Mouse (Mus musculus): ENCODE data around the gene Ninj1. TPM values are rescaled to one million over a fixed set of nuclear protein-coding genes. Genes with fewer than 3 reads are reported as not detected.

The Ninj1 gene
- total RNA-seq, 2 experiments from 2014 or later = 77.3 to 79.6 TPM

DNA sequence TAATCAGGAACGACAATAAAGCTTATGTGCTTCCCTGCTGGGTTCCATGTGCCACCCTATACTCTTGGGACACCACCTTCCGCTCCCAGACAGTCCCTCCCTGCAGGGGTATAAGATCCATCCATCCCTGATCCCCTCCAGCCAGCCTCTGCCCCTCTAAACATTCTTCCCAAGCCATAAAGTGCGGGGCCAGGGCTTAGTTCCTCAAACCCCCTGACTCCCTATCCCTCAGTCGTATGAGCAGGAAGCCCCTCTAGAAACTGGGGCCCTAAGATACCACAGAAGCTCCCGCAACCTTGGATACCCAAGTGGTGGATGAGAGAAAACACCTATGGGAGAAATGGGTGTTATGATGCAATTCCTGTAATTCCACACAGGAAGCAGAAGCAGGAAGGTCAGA is 8.9 kb downstream of the Ninj1 start:
- DNase-seq = no peak

DNA sequence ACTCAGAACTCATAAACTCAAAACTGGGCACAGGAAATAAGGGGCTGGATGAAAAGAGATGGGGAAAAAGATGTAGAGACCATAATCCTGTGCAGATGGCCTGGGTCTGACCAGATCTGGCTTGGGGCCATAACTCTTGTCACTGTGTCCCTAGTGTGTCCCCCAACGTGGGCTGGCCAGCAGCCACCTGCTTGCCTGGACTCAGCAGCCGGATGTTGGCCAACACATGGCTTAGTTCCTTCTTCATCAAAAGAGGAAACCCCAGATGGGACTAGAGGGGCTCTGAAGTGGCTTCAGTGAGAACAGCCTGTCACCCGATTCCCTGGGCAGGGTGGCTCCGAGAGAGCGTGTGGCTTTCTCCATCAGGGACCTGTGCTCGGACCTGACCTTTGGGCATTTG is 9.5 kb downstream of the Ninj1 start:
- DNase-seq = peak; percentile 32

DNA sequence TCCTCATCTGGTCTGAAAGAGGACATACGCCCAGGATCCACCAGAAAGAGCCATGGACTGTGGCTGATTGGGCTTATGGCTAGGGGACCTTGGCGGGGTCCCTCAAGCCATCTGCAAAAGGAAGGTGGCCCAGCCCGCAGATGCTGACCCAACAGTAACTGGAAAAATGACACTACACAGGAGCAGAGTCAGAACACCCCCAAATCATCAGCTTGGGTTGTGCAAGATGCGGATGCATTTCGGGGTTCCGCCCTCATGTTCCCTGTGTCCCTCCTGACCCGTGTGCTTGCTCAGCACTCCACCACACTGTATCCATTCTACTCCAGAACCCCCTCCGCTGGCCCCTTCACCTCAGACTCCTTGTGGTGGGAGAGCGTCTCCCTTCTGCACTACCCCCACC is 11.4 kb downstream of the Ninj1 start:
- DNase-seq = no peak

- DNase-seq = no peak
Measured at GRCm38 (mm10) chr13:49199891-49200290, 12.6 kb downstream of the Ninj1 start.

GRCm38 (mm10) chr13:49200688-49201087 is 13.4 kb downstream of the Ninj1 start:
- DNase-seq = no peak

DNA sequence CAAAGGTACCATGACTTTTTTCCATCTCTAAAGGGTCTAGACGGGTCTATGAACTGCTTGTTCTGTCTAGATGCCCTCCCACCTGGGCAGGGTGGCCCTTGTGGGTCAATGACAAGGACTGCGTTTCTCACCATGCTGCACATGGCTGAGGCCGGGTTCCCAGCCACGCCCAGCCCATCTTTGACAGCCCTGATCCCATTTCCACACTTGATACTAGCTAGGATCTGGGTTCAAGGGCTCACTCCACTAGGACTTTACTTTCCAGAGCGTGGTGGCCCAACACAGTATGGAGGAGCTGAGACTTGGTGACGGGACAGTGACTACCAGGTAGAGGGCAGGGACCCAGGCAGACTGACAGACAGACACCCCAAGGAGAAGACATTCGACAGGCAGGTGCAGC is 15.3 kb downstream of the Ninj1 start:
- no peak for DNase-seq

- peak; percentile 93 for DNase-seq
Measured at GRCm38 (mm10) chr13:49205381-49205998, 18.2 kb downstream of the Ninj1 start.

DNA sequence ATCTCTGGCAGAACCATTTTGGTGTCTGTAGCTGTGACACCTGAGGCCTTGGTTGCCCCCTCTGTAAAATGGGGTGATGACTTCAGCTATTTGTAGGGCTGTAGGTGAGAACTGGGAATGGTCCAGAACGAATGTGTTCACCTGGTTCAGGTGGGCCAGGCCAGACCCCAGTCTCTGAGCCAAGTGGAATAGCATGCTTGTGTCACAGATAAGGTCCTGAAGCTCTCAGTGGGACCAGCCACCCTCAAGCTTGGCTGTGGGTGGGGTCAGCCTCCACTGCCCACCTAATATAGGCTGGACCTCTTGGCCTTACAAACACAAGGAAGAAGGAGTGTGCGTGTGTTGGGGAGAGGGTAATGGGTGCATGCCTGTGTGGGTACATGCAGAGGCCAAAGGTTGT is 19.1 kb downstream of the Ninj1 start:
- DNase-seq = no peak

GRCm38 (mm10) chr13:49209306-49209705 is 22.0 kb downstream of the Ninj1 start:
- DNase-seq = no peak

GRCm38 (mm10) chr13:49212711-49213500 is 25.6 kb downstream of the Ninj1 start:
- DNase-seq = no peak

- peak; percentile 77 for DNase-seq
Measured at GRCm38 (mm10) chr13:49213531-49213932, 26.2 kb downstream of the Ninj1 start.

- DNase-seq = no peak
Measured at GRCm38 (mm10) chr13:49214454-49214853, 27.2 kb downstream of the Ninj1 start.

DNA sequence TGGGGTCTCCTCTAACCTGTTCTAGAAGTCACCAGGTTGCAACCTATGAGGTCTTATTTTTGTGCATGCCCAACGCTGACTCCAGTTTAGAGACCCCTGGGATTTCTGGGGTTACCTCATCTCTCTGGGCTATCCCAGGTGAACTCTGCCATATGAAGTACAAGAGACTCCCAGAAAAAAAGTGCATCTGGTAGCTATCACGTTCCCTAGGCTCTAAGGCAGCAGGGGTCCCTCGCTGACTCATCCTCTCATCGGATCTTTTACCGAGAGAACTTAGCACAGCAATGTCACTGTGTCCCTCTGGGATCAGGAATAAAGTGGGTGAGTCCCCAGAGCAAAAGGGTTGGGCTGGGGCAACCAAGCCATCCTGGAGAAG is 27.8 kb downstream of the Ninj1 start:
- no peak for DNase-seq

DNA sequence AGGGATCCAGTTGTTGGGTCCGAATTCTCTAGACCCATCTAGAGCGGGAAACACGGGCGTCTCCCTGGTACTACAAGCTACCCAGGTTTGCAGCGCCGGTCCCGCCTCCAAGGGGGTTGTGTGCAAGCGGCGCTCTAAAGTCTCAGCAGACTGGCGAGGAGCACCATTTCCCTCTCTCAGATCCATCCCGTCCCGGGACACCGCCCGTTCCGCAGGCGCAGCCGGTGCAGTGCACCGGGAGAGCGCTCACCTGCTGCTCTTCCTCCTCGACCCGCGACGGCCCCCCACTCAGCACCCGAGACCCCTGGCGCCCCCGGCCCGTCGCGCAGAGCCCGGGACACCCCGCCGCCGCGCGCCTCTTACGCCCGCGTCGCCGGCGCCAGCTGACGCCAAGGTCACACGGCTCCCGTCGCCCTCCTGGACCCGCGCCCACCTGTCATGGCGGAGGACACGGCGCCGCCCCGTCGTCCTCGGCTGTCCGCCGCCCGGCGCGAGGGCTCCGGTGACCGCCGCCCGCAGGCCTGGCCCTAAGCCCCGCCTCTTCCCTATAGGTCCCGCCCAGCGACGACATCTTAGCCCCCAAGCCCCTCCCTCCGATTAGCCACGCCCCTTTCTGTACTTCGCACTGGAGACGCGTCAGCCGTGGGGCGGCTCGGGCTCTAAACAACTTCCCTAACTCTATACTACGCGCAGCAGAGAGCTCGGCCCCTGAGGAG is 28.4 kb downstream of the Ninj1 start, which contains the start of gene Card19:
Gene Card19 (minus strand): TSS at position 534 of the 716 bp plus-strand sequence.
- DNase-seq = peak; percentile 98

GRCm38 (mm10) chr13:49216220-49216552 is 28.9 kb downstream of the Ninj1 start:
- DNase-seq = no peak

- peak; percentile 26 for DNase-seq
Measured at GRCm38 (mm10) chr13:49216808-49217561, 29.7 kb downstream of the Ninj1 start.

GRCm38 (mm10) chr13:49218651-49219050 is 31.4 kb downstream of the Ninj1 start:
- no peak for DNase-seq

- DNase-seq = no peak
Measured at GRCm38 (mm10) chr13:49219367-49219766, 32.1 kb downstream of the Ninj1 start.

DNA sequence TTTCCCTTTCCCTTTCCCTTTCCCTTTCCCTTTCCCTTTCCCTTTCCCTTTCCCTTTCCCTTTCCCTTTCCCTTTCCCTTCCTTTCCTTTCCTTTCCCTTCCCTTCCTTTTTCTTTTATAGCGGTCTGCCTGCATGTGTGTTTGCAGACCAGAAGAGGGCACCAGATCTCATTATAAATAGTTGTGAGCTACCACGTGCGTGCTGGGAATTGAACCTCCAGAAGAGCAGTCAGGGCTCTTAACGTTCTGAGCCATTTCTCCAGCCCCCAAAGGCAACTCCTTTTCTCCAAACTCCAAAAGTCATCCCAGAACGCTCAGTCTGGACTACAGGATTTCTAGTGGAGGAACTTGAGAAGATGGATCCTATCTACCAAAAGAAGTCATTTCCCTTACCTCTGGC is 33.6 kb downstream of the Ninj1 start:
- no peak for DNase-seq

DNA sequence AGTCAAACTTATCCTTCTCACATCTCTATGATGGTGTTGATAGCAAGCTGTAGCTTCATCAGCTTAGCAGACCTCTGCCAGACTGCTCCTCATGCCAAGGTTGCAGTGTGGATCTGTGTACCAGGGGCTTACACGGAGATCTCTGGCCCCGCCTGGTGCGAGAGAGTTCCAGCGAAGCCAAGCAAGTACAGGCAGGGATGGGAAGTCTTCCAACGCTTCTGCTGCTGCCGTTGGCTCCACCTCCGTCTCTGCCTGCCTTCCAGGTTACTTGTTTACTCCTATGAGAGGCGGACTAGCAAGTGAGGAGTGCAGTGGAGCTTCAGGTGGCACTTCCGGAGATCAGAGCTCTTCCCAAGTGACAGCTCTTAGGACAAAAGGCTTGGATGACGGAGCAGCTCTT is 37.0 kb downstream of the Ninj1 start:
- DNase-seq = no peak

- no peak for DNase-seq
Measured at GRCm38 (mm10) chr13:49224729-49225128, 37.4 kb downstream of the Ninj1 start.

DNA sequence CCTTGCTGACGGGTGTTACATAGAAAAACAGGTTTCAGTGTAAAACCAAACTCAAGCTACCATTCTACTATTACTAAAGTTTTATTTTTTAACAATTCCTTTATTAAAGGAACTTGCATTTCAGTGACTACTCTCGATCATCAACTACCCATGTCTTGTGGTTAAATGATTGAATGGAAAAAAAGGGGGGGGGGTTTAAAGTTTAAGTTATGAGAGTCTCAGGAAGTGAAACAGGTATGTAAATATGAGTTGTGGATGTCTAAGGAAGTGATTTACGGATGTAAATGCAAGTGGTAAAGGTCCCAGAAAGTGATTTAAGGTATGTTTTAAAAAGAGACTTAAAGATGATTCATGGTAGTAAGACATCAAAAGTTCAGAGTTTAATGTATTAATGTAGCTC is 37.9 kb downstream of the Ninj1 start:
- DNase-seq = no peak

DNA sequence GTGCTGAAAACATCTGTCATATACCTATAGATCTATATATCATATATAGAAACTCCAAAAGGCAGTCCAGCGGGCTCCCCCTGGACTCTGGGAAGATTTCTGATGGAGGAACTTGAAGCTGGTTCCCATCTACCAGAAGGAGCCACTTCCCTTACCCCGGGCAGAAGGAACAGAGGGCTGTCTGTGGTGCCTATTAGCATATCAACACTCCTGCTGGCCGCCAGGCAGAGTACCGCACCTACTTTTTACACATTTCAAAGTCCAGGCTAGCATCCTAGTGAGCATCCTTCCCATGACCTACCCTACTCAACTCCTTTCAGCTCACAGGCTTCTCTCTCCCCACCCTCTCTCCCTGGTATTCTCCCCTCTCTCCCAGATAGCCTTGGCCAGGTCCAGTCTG is 38.3 kb downstream of the Ninj1 start:
- no peak for DNase-seq

All from adrenal gland, postnatal 10 days (tissue).